Mouse (Mus musculus): ENCODE data around the gene Csta1.

DNA sequence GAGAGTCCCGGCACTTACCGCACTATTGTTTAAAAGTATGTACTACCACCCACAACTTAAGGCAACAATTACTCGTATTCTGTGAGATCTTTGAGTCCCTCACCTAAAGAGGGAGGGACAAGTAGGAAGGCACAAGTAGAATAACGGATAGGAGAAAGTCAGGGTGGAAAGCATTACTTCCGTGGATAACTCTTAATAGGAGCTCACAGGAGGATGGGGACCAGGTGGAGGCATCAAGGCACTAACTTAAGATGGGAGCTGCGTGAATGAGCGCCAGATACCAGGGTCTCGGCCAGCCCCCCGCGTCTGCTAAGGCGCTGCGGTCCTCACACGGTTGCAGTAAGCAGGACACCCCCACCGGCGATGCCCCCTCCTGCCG lies 60.0 kb downstream of the Csta1 start:
- no peak for TF ChIP-seq EP300 (IDR thresholded peaks at IDR 0.05; ENCODE audit: low read length)
- no peak for TF ChIP-seq BHLHE40 (IDR thresholded peaks at IDR 0.05; ENCODE audit: low read depth, low read length)

Data from CH12.LX (cell line).